Mouse (Mus musculus) heart, embryonic 11.5 days (tissue): Measurements from ENCODE around the gene Cntnap4. TPM values are rescaled to one million over a fixed set of nuclear protein-coding genes. Genes with fewer than 3 reads are reported as not detected.

Experiments
- ATAC-seq: fragments of 200-750 bp; cut with Nextera tagmentation; replicated peaks from 2 replicates; pipeline ENCODE4 v1.8.0; 2017; ENCODE audit warnings: moderate library complexity; ENCODE audit not compliant: insufficient number of reproducible peaks, low FRiP score, low TSS enrichment
- H3K27ac ChIP-seq: fragments of 300-500 bp; sonication (generic); 2 replicates; pipeline ENCODE4 v1.5.1; 2014; ENCODE audit warnings: mild to moderate bottlenecking, low read depth, low read length
- H3K27me3 ChIP-seq: fragments of 300-500 bp; sonication (generic); 2 replicates; pipeline ENCODE4 v1.6.1; 2014; ENCODE audit warnings: mild to moderate bottlenecking, low read length, mixed read lengths; ENCODE audit not compliant: control insufficient read depth, insufficient read depth
- H3K36me3 ChIP-seq: fragments of 300-500 bp; sonication (generic); 2 replicates; pipeline ENCODE4 v1.6.1; 2014; ENCODE audit warnings: mild to moderate bottlenecking, low read length, moderate library complexity, mixed read lengths; ENCODE audit not compliant: control insufficient read depth, insufficient read depth
- H3K4me1 ChIP-seq: fragments of 300-500 bp; sonication (generic); 2 replicates; pipeline ENCODE4 v1.6.1; 2014; ENCODE audit warnings: low read length; ENCODE audit not compliant: control insufficient read depth, insufficient read depth
- H3K4me2 ChIP-seq: fragments of 300-500 bp; sonication (generic); 2 replicates; pipeline ENCODE4 v1.6.1; 2014; ENCODE audit warnings: mild to moderate bottlenecking, moderate library complexity
- H3K4me3 ChIP-seq: fragments of 300-500 bp; sonication (generic); 2 replicates; pipeline ENCODE4 v1.5.1; 2014; ENCODE audit warnings: low read depth, low read length
- H3K9ac ChIP-seq: fragments of 300-500 bp; sonication (generic); 2 replicates; pipeline ENCODE4 v1.6.1; 2014; ENCODE audit warnings: mild to moderate bottlenecking, low read depth, low read length, moderate library complexity
- H3K9me3 ChIP-seq: fragments of 300-500 bp; sonication (generic); replicated peaks from 2 replicates; pipeline ENCODE4 v1.6.1; 2016; ENCODE audit warnings: low read length; ENCODE audit not compliant: control insufficient read depth
- WGBS: fragments of 180-500 bp; shearing (Covaris S2); extraction: QIAGEN DNeasy Blood & Tissue Kit; methylation state at CpG from one replicate; pipeline ENCODE4 v1.1.7; 2014; ENCODE audit not compliant: insufficient replicate concordance; 5-methylcytosine and 5-hydroxymethylcytosine counted together
- polyA plus RNA-seq: library from polyadenylated mRNA; unstranded; fragments of >200 nt; fragmentation: Nextera tagmentation; extraction: Ambion mirVana; gene quantifications from 2 replicates; pipeline ENCODE4 v1.2.1, GENCODE M21; 2014

The Cntnap4 gene
- polyA plus RNA-seq, 1 experiment from 2014 or later: not detected

- H3K4me1 ChIP-seq: no peaks in the 10 kb centered on the region
- 33% methylated on average over 1 of the region's 1 CpGs for WGBS
- H3K27ac ChIP-seq: no peak overlapping the region
- H3K36me3 ChIP-seq: no peaks in the 10 kb centered on the region
- no peaks in the 10 kb centered on the region for H3K27me3 ChIP-seq
- no peak overlapping the region for H3K9ac ChIP-seq
- H3K4me2 ChIP-seq: no peak overlapping the region
- H3K9me3 ChIP-seq: no peaks in the 10 kb centered on the region
- no peak overlapping the region for H3K4me3 ChIP-seq
- ATAC-seq: no peak
Measured at GRCm38 (mm10) chr8:112674671-112675070, 104.8 kb downstream of the Cntnap4 start.

DNA sequence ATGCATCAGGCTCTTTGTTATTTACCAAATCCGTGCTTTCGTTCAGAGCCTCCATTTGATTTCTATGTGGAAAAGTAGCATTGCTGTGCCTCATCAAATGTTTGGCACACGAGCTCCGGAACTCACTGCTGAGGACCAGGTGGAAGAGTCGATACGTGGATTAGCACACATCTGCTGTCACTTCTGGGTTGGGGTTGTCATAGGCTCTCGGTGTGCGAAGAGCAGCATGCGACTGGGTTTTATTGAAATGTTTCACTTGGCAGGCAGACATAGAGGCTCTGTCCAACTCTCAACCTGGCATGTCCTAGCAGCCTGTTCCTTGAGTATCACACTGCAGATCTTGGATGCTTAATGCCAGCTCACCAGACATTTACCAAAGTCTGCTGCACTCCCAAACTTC lies 111.9 kb downstream of the Cntnap4 start:
- no peaks in the 10 kb centered on the region for H3K4me1 ChIP-seq
- no peak overlapping the region for H3K9ac ChIP-seq
- WGBS: 82% methylated on average over 9 of the region's 9 CpGs
- H3K9me3 ChIP-seq: no peaks in the 10 kb centered on the region
- no peak overlapping the region for H3K27ac ChIP-seq
- no peak for ATAC-seq
- no peak overlapping the region for H3K4me2 ChIP-seq
- no peaks in the 10 kb centered on the region for H3K36me3 ChIP-seq
- H3K4me3 ChIP-seq: no peak overlapping the region
- H3K27me3 ChIP-seq: no peaks in the 10 kb centered on the region

DNA sequence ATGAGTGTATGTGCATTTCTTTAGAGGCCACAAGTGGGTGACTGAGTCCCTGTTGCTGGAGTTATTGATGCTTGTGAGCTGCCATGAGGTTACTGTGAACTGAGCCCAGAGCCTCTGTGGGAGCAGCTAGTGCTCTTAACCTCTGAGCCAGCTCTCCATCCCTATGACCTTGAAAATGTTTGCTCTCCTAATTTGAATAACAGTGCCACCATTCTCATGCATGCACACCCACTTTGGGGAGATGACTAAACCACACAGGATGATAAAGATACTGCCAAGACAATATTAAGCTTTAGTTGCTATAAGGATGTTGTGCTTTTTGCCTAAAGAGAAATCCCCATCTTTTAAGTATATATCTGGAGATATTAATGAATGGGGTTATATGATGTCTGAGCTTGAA lies 125.9 kb downstream of the Cntnap4 start:
- H3K4me3 ChIP-seq: no peak overlapping the region

GRCm38 (mm10) chr8:112698141-112698540 lies 128.3 kb downstream of the Cntnap4 start:
- Histone ChIP-seq H3K9me3 (no peaks in the 10 kb centered on the region), H3K9ac (no peak overlapping the region), H3K36me3 (no peaks in the 10 kb centered on the region), H3K4me1 (no peaks in the 10 kb centered on the region), H3K4me3 (no peak overlapping the region), H3K27ac (no peak overlapping the region), H3K4me2 (no peak overlapping the region), H3K27me3 (no peaks in the 10 kb centered on the region)
- no peak for ATAC-seq
- 76% methylated on average over 3 of the region's 3 CpGs for WGBS

More for the DNA sequence above, 125.9 kb downstream of the Cntnap4 start:
- Histone ChIP-seq H3K27me3 (no peaks in the 10 kb centered on the region), H3K9ac (no peak overlapping the region), H3K9me3 (no peaks in the 10 kb centered on the region), H3K4me1 (no peaks in the 10 kb centered on the region), H3K36me3 (no peaks in the 10 kb centered on the region), H3K27ac (no peak overlapping the region), H3K4me2 (no peak overlapping the region)
- no peak for ATAC-seq

GRCm38 (mm10) chr8:112716982-112717381 lies 147.1 kb downstream of the Cntnap4 start:
- no peaks in the 10 kb centered on the region for H3K4me1 ChIP-seq
- WGBS: 64% methylated on average over 3 of the region's 3 CpGs
- no peak overlapping the region for H3K4me3 ChIP-seq
- no peaks in the 10 kb centered on the region for H3K36me3 ChIP-seq
- no peak for ATAC-seq
- H3K9ac ChIP-seq: no peak overlapping the region
- no peaks in the 10 kb centered on the region for H3K9me3 ChIP-seq
- no peaks in the 10 kb centered on the region for H3K27me3 ChIP-seq
- H3K4me2 ChIP-seq: no peak overlapping the region
- H3K27ac ChIP-seq: no peak overlapping the region

DNA sequence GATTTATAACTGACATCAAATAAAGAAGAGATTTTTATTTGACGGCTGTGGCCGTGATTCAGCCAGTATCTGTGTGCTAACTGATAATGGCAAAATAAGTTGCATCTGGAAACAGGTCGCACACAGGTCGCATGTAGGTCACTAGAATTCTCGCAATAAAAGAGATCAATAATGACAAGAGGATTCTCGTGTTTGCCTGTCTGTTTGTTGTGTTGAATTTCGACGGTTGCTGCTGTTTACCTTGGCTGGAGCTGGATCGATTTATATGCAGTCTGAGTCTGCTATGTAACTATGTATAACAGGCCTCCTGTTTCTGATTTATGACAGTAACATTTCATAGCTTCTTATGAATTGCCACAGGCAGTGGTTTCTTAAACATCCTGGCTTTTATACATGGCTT lies 155.1 kb downstream of the Cntnap4 start:
- 75% methylated on average over 9 of the region's 9 CpGs for WGBS
- Histone ChIP-seq H3K36me3 (no peaks in the 10 kb centered on the region), H3K9ac (no peak overlapping the region), H3K4me3 (no peak overlapping the region), H3K27ac (no peak overlapping the region), H3K4me1 (no peaks in the 10 kb centered on the region), H3K27me3 (no peaks in the 10 kb centered on the region), H3K9me3 (no peaks in the 10 kb centered on the region), H3K4me2 (no peak overlapping the region)
- ATAC-seq: no peak

- ATAC-seq: no peak
- Histone ChIP-seq H3K4me3 (no peak overlapping the region), H3K4me2 (no peak overlapping the region), H3K36me3 (no peaks in the 10 kb centered on the region), H3K9me3 (no peaks in the 10 kb centered on the region), H3K4me1 (no peaks in the 10 kb centered on the region), H3K9ac (no peak overlapping the region), H3K27me3 (no peaks in the 10 kb centered on the region), H3K27ac (no peak overlapping the region)
- 81% methylated on average over 15 of the region's 15 CpGs for WGBS
Measured at GRCm38 (mm10) chr8:112730583-112731432, 161.0 kb downstream of the Cntnap4 start.

DNA sequence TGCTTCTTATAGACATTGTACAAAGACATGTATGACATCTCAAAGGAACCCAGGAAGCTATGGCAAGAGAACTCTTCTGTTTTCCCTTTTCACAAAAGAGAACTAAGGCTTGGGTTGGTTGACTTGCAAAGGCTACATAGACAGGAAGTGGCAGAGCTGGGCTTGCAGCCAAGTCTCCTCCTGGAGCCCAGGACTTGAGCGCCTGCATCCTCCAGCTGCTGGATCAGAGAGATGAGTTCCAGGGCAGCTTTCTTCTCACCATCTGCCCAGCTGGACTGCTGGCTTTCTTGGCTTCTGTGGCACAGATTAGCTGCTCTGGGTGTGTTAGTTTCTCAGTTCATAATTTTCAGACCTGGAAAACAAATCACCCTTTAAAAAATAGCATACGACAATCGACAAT lies 165.7 kb downstream of the Cntnap4 start:
- no peak overlapping the region for H3K9ac ChIP-seq
- H3K27ac ChIP-seq: no peak overlapping the region
- ATAC-seq: no peak
- no peaks in the 10 kb centered on the region for H3K9me3 ChIP-seq
- no peak overlapping the region for H3K4me3 ChIP-seq
- 77% methylated on average over 3 of the region's 3 CpGs for WGBS
- H3K4me1 ChIP-seq: no peaks in the 10 kb centered on the region
- no peaks in the 10 kb centered on the region for H3K27me3 ChIP-seq
- H3K4me2 ChIP-seq: no peak overlapping the region
- H3K36me3 ChIP-seq: no peaks in the 10 kb centered on the region

DNA sequence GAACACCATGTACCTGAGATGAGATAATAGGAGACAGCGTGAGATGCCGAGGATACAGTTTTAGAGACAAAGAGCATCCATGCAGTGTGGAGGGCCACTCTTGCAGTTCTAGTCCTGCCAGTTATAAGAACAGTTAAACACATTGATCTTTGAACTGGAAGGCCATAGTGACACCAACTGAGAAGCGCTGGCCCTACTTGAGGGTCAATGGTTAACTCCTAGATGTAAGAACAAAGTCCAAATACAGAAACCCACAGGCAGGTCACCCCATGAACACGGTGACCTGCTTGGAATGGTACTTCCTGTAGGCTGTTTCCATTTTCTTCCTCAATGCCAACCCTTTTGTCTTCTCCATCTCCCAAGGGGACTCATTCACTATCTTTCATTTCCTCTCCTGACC lies 173.5 kb downstream of the Cntnap4 start:
- H3K4me2 ChIP-seq: no peak overlapping the region
- ATAC-seq: no peak
- H3K36me3 ChIP-seq: no peaks in the 10 kb centered on the region
- no peaks in the 10 kb centered on the region for H3K9me3 ChIP-seq
- H3K4me1 ChIP-seq: no peaks in the 10 kb centered on the region
- no peak overlapping the region for H3K9ac ChIP-seq
- no peak overlapping the region for H3K4me3 ChIP-seq
- 86% methylated on average over 4 of the region's 4 CpGs for WGBS
- H3K27me3 ChIP-seq: no peaks in the 10 kb centered on the region
- no peak overlapping the region for H3K27ac ChIP-seq
